In genomic region chr9:58201861-58202549, GRCm38 (mm10) we compare ENCODE assay signal across 8 mouse cellular contexts. TPM values are rescaled to one million over a fixed set of nuclear protein-coding genes. Genes with fewer than 3 reads are reported as not detected.
DNase-seq lines count a peak whose midpoint lies in the region; ATAC-seq and TF ChIP-seq lines count a peak whose summit lies in the region.

No protein-coding gene starts in this region.

- TF ChIP-seq POLR2A in testis, adult 2 months (IDR thresholded peaks at IDR 0.05; ENCODE audit: control insufficient read depth, low read depth, low read length) = peak; percentile 34; the same call in 1 of the 2 replicates
- no peak for TF ChIP-seq POLR2A in lung, adult 2 months (IDR thresholded peaks at IDR 0.05; ENCODE audit: borderline replicate concordance, extremely low read depth, low read depth, low read length)

- H3K27me3 ChIP-seq in testis, adult 2 months (ENCODE audit: control insufficient read depth, insufficient read depth, low read length) = peaks cover 4% of the 10 kb centered on the region
- peaks cover 77% of the 10 kb centered on the region for H3K27me3 ChIP-seq in limb, embryonic 15.5 days

- ATAC-seq in limb, embryonic 15.5 days (ENCODE audit: insufficient number of reproducible peaks, low FRiP score, low TSS enrichment, low read depth) = no peak

- H3K36me3 ChIP-seq in testis, adult 2 months (ENCODE audit: control insufficient read depth, insufficient read depth, low read length) = no peaks in the 10 kb centered on the region
- no peaks in the 10 kb centered on the region for H3K36me3 ChIP-seq in limb, embryonic 15.5 days

- no peak overlapping the region for H3K4me3 ChIP-seq in testis, adult 2 months (ENCODE audit: control insufficient read depth, low read depth, low read length)
- H3K4me3 ChIP-seq in limb, embryonic 15.5 days = peak overlapping the region; percentile 23
- H3K4me3 ChIP-seq in lung, adult 2 months (replicated peaks; ENCODE audit: extremely low read depth, low read depth, low read length) = no peak overlapping the region

- DNase-seq in cerebellum, postnatal 14 days = peak; percentile 48 to 53
- DNase-seq in cerebellum, adult 8-10 months = no peak
- no peak for DNase-seq in testis, postnatal 10 days (ENCODE audit: low spot score)
- DNase-seq in adrenal gland, postnatal 14 days = no peak
- no peak for DNase-seq in gastrocnemius, adult 18-20 months (ENCODE audit: low spot score)
- no peak for DNase-seq in lung, adult 2 months

- H3K4me2 ChIP-seq in limb, embryonic 15.5 days = peak overlapping the region; percentile 45

- TF ChIP-seq CTCF in testis, adult 2 months (IDR thresholded peaks at IDR 0.05; ENCODE audit: control insufficient read depth, insufficient read depth, insufficient replicate concordance, low read depth, low read length) = no peak
- TF ChIP-seq CTCF in lung, adult 2 months (IDR thresholded peaks at IDR 0.05; ENCODE audit: insufficient read depth, low read length) = no peak

- H3K9ac ChIP-seq in limb, embryonic 15.5 days = no peak overlapping the region

- no peaks in the 10 kb centered on the region for H3K9me3 ChIP-seq in limb, embryonic 15.5 days

- under 1% methylated on average over 37 of the region's 37 CpGs for WGBS in limb, embryonic 15.5 days
- 3% methylated on average over 37 of the region's 37 CpGs for WGBS in lung, adult 2 months

- peak overlapping the region; percentile 59 for H3K27ac ChIP-seq in testis, adult 2 months (ENCODE audit: control insufficient read depth, insufficient read depth, low read depth, low read length)
- no peak overlapping the region for H3K27ac ChIP-seq in limb, embryonic 15.5 days

- H3K4me1 ChIP-seq in testis, adult 2 months (ENCODE audit: control insufficient read depth, insufficient read depth, low read length) = peaks cover 25% of the 10 kb centered on the region
- peaks cover 60% of the 10 kb centered on the region for H3K4me1 ChIP-seq in limb, embryonic 15.5 days
- peaks cover 5% of the 10 kb centered on the region; the same call in 1 of the 2 replicates for H3K4me1 ChIP-seq in lung, adult 2 months (ENCODE audit: control insufficient read depth, insufficient read depth, low read length)

RNA-seq across cellular contexts. Expression of gene Islr, which starts 2.1 kb away (rescaled TPM):
- 5.6 and 8.4 TPM in 2 replicates for polyA plus RNA-seq in testis, adult 2 months (2012; rRNA removed)
- polyA plus RNA-seq in limb, embryonic 15.5 days (2015; fragmentation: Nextera tagmentation; extraction: Ambion mirVana) = 216 and 254 TPM in 2 replicates
- 28.0 and 29.1 TPM in 2 replicates for total RNA-seq in adrenal gland, postnatal 14 days (2021)
- 10 to 100 TPM; 15.6 to 20.8 TPM for total RNA-seq in gastrocnemius, adult 18-20 months (2021)
- polyA plus RNA-seq in lung, adult 2 months (2012; rRNA removed) = 62.6 and 74.0 TPM in 2 replicates

RNA-seq across cellular contexts. Expression of gene Islr2, which starts 2.1 kb away (rescaled TPM):
- 5.1 and 5.2 TPM in 2 replicates for polyA plus RNA-seq in testis, adult 2 months (2012; rRNA removed)
- polyA plus RNA-seq in limb, embryonic 15.5 days (2015; fragmentation: Nextera tagmentation; extraction: Ambion mirVana) = 0.55 and 1.5 TPM in 2 replicates
- 2.2 and 6.2 TPM in 2 replicates for total RNA-seq in adrenal gland, postnatal 14 days (2021)
- 1 to 10 TPM; 1.6 to 1.9 TPM for total RNA-seq in gastrocnemius, adult 18-20 months (2021)
- polyA plus RNA-seq in lung, adult 2 months (2012; rRNA removed) = 0.11 and 0.90 TPM in 2 replicates

RNA-seq across cellular contexts. Expression of gene Pml, which starts 47.6 kb away (rescaled TPM):
- polyA plus RNA-seq in testis, adult 2 months (2012; rRNA removed) = 1.8 and 2.9 TPM in 2 replicates
- 15.7 and 16.4 TPM in 2 replicates for polyA plus RNA-seq in limb, embryonic 15.5 days (2015; fragmentation: Nextera tagmentation; extraction: Ambion mirVana)
- total RNA-seq in adrenal gland, postnatal 14 days (2021) = 21.4 and 26.8 TPM in 2 replicates
- total RNA-seq in gastrocnemius, adult 18-20 months (2021) = 1 to 10 TPM; 3.2 to 4.7 TPM
- polyA plus RNA-seq in lung, adult 2 months (2012; rRNA removed) = 24.0 and 29.6 TPM in 2 replicates

RNA-seq across cellular contexts. Expression of gene Stoml1, which starts 51.0 kb away (rescaled TPM):
- polyA plus RNA-seq in testis, adult 2 months (2012; rRNA removed) = 11.0 and 11.5 TPM in 2 replicates
- 34.2 and 35.5 TPM in 2 replicates for polyA plus RNA-seq in limb, embryonic 15.5 days (2015; fragmentation: Nextera tagmentation; extraction: Ambion mirVana)
- total RNA-seq in adrenal gland, postnatal 14 days (2021) = 13.4 and 18.8 TPM in 2 replicates
- 1 to 10 TPM; 6.8 to 7.3 TPM for total RNA-seq in gastrocnemius, adult 18-20 months (2021)
- 38.8 and 52.2 TPM in 2 replicates for polyA plus RNA-seq in lung, adult 2 months (2012; rRNA removed)

Comparison
In these comparisons a context has a peak if more than half of its experiments do, and no peak if none do; other contexts are left out.
1. DNase-seq: peak in cerebellum, postnatal 14 days (2 of 2); none in cerebellum, adult 8-10 months (single experiment), testis, postnatal 10 days (single experiment), adrenal gland, postnatal 14 days (single experiment), gastrocnemius, adult 18-20 months (single experiment) and lung, adult 2 months (single experiment).